Mouse (Mus musculus) olfactory bulb, adult 2 months (tissue): ENCODE measurements around the gene Agbl5.

ENCODE experiments used
- CTCF ChIP-seq: fragments of 200-500 bp; IDR thresholded peaks from 2 replicates; pipeline ENCODE4 v1.5.1; 2012; ENCODE audit warnings: low read depth, mild to moderate bottlenecking, low read length, moderate library complexity; ENCODE audit not compliant: insufficient read depth
- POLR2A ChIP-seq: fragments of 200-500 bp; IDR thresholded peaks from 2 replicates; pipeline ENCODE4 v1.6.1; 2012; ENCODE audit warnings: mild to moderate bottlenecking, low read depth, low read length, moderate library complexity; ENCODE audit not compliant: insufficient read depth

DNA sequence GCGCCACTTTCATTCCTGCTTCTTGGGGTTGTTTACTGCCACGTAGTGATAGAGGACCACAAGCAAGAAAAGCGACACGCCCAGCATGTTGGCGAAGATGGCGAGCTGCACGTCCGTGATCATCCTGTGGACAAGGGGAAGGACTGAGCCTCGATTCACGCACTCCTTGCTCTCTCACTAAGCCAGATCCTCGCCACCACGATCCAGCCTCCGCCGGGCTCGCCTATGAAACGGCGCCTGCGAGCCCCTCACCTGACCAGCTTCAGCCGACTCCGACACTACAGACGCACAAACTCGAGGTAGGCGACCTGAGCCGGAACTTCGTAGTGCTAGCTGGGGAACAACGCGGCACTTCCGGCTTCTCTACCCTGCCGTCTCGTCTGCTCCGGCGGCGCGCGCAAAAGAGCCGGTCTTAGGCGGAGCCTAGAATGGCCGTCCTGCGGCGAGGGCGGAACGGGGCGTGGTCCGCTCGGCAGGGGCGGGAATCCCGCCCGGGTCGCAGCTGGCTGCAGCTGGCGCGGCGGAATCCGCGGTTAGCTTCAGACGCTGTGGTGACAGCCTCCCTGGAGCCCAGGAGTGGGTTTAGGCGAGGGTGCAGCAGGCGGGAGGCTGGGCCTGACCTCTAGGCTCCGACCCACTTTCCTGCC is 19.0 kb downstream of the Agbl5 start, which contains the start of gene Ost4:
- TF ChIP-seq CTCF (no peak), POLR2A (peak; percentile 66)
